Mouse (Mus musculus): ENCODE measurements around the gene Sstr3. TPM values are rescaled to one million over a fixed set of nuclear protein-coding genes. Genes with fewer than 3 reads are reported as not detected.
A peak's percentile ranks its signal among the peaks of the same experiment; 100 is the strongest.

Sstr3 gene
- polyA plus RNA-seq (2016; fragmentation: Nextera tagmentation; extraction: Ambion mirVana), result 0.04 and 0.22 TPM in 2 replicates

GRCm38 (mm10) chr15:78544561-78545001 is at the start of gene Sstr3:
Gene Sstr3 (minus strand): TSS chr15:78544685.
- WGBS, result 19% methylated on average over 14 of the region's 14 CpGs
- H3K27ac ChIP-seq, result peak within 1 kb of the TSS; percentile 64

GRCm38 (mm10) chr15:78593896-78594425 is 49.5 kb upstream of the Sstr3 start:
- no peaks in the 10 kb centered on the region for H3K9me3 ChIP-seq
- no peak overlapping the region for H3K27ac ChIP-seq
- H3K4me1 ChIP-seq (replicated peaks), result peaks cover 33% of the 10 kb centered on the region
- H3K36me3 ChIP-seq, result no peaks in the 10 kb centered on the region
- WGBS, result 84% methylated on average over 7 of the region's 7 CpGs
- DNase-seq (ENCODE audit: low spot score), result no peak
- H3K4me3 ChIP-seq, result no peak overlapping the region
- no peaks in the 10 kb centered on the region for H3K27me3 ChIP-seq (ENCODE audit: insufficient read depth, poor library complexity, severe bottlenecking)

More at GRCm38 (mm10) chr15:78544561-78545001, at the start of gene Sstr3:
- DNase-seq (ENCODE audit: low spot score), result peak; percentile 11
- H3K27me3 ChIP-seq (ENCODE audit: insufficient read depth, poor library complexity, severe bottlenecking), result peaks cover 45% of the 10 kb centered on the region
- H3K36me3 ChIP-seq, result no peaks in the 10 kb centered on the region
- no peaks in the 10 kb centered on the region for H3K9me3 ChIP-seq
- H3K4me1 ChIP-seq (replicated peaks), result peaks cover 35% of the 10 kb centered on the region
- peak within 1 kb of the TSS; percentile 27; the same call in 1 of the 2 replicates for H3K4me3 ChIP-seq

- Histone ChIP-seq H3K9me3 (no peaks in the 10 kb centered on the region), H3K27ac (no peak overlapping the region), H3K36me3 (no peaks in the 10 kb centered on the region), H3K4me3 (no peak overlapping the region), H3K27me3 (ENCODE audit: insufficient read depth, poor library complexity, severe bottlenecking) (no peaks in the 10 kb centered on the region), H3K4me1 (replicated peaks) (peaks cover 30% of the 10 kb centered on the region)
- DNase-seq (ENCODE audit: low spot score), result no peak
- 81% methylated on average over 14 of the region's 14 CpGs for WGBS
These were observed 48.0 kb upstream of the Sstr3 start for GRCm38 (mm10) chr15:78592452-78592968.

- H3K27ac ChIP-seq, result no peak overlapping the region
- no peaks in the 10 kb centered on the region for H3K9me3 ChIP-seq
- WGBS, result 64% methylated on average over 15 of the region's 15 CpGs
- no peak overlapping the region for H3K4me3 ChIP-seq
- DNase-seq (ENCODE audit: low spot score), result no peak
- no peaks in the 10 kb centered on the region for H3K27me3 ChIP-seq (ENCODE audit: insufficient read depth, poor library complexity, severe bottlenecking)
- H3K36me3 ChIP-seq, result no peaks in the 10 kb centered on the region
- H3K4me1 ChIP-seq (replicated peaks), result peaks cover 24% of the 10 kb centered on the region
These were observed 47.4 kb upstream of the Sstr3 start for GRCm38 (mm10) chr15:78591680-78592451.

GRCm38 (mm10) chr15:78590785-78591184 is 46.3 kb upstream of the Sstr3 start:
- Histone ChIP-seq H3K9me3 (no peaks in the 10 kb centered on the region), H3K36me3 (no peaks in the 10 kb centered on the region), H3K27me3 (ENCODE audit: insufficient read depth, poor library complexity, severe bottlenecking) (no peaks in the 10 kb centered on the region), H3K4me1 (replicated peaks) (peaks cover 22% of the 10 kb centered on the region), H3K27ac (no peak overlapping the region), H3K4me3 (no peak overlapping the region)
- DNase-seq (ENCODE audit: low spot score), result no peak
- 82% methylated on average over 6 of the region's 6 CpGs for WGBS

- Histone ChIP-seq H3K36me3 (no peaks in the 10 kb centered on the region), H3K9me3 (peaks cover 3% of the 10 kb centered on the region), H3K27ac (0 out of 2 replicates have a peak overlapping the region, but pooled peaks have one; percentile 29), H3K4me3 (no peak overlapping the region), H3K27me3 (ENCODE audit: insufficient read depth, poor library complexity, severe bottlenecking) (no peaks in the 10 kb centered on the region), H3K4me1 (replicated peaks) (peaks cover 22% of the 10 kb centered on the region)
- 80% methylated on average over 6 of the region's 6 CpGs for WGBS
- no peak for DNase-seq (ENCODE audit: low spot score)
These were observed 45.5 kb upstream of the Sstr3 start for GRCm38 (mm10) chr15:78589936-78590335.

- Histone ChIP-seq H3K27me3 (ENCODE audit: insufficient read depth, poor library complexity, severe bottlenecking) (no peaks in the 10 kb centered on the region), H3K36me3 (no peaks in the 10 kb centered on the region), H3K27ac (no peak overlapping the region), H3K9me3 (peaks cover 7% of the 10 kb centered on the region), H3K4me3 (no peak overlapping the region), H3K4me1 (replicated peaks) (peaks cover 22% of the 10 kb centered on the region)
- no peak for DNase-seq (ENCODE audit: low spot score)
- WGBS, result 88% methylated on average over 4 of the region's 4 CpGs
These were observed 44.4 kb upstream of the Sstr3 start for GRCm38 (mm10) chr15:78588900-78589299.

GRCm38 (mm10) chr15:78588049-78588448 is 43.6 kb upstream of the Sstr3 start:
- H3K9me3 ChIP-seq, result peaks cover 7% of the 10 kb centered on the region
- WGBS, result 87% methylated on average over 4 of the region's 4 CpGs
- no peak overlapping the region for H3K27ac ChIP-seq
- H3K4me1 ChIP-seq (replicated peaks), result peaks cover 22% of the 10 kb centered on the region
- H3K36me3 ChIP-seq, result no peaks in the 10 kb centered on the region
- DNase-seq (ENCODE audit: low spot score), result no peak
- no peak overlapping the region for H3K4me3 ChIP-seq
- peaks cover 4% of the 10 kb centered on the region; the same call in 1 of the 2 replicates for H3K27me3 ChIP-seq (ENCODE audit: insufficient read depth, poor library complexity, severe bottlenecking)

- H3K4me3 ChIP-seq, result no peak overlapping the region
- peaks cover 14% of the 10 kb centered on the region for H3K4me1 ChIP-seq (replicated peaks)
- H3K27me3 ChIP-seq (ENCODE audit: insufficient read depth, poor library complexity, severe bottlenecking), result peaks cover 6% of the 10 kb centered on the region; the same call in 1 of the 2 replicates
- WGBS, result 50% methylated on average over 18 of the region's 18 CpGs
- no peaks in the 10 kb centered on the region for H3K36me3 ChIP-seq
- peak; percentile 82 for DNase-seq (ENCODE audit: low spot score)
- peak overlapping the region; percentile 35; the same call in 1 of the 2 replicates for H3K27ac ChIP-seq
- peaks cover 7% of the 10 kb centered on the region for H3K9me3 ChIP-seq
These were observed 42.8 kb upstream of the Sstr3 start for GRCm38 (mm10) chr15:78587050-78587994.

GRCm38 (mm10) chr15:78585404-78585803 is 40.9 kb upstream of the Sstr3 start:
- Histone ChIP-seq H3K9me3 (peaks cover 7% of the 10 kb centered on the region), H3K27me3 (ENCODE audit: insufficient read depth, poor library complexity, severe bottlenecking) (peaks cover 6% of the 10 kb centered on the region; the same call in 1 of the 2 replicates)
- WGBS, result 89% methylated on average over 7 of the region's 7 CpGs

GRCm38 (mm10) chr15:78583352-78583751 is 38.9 kb upstream of the Sstr3 start:
- Histone ChIP-seq H3K36me3 (no peaks in the 10 kb centered on the region), H3K27ac (no peak overlapping the region), H3K4me3 (no peak overlapping the region), H3K27me3 (ENCODE audit: insufficient read depth, poor library complexity, severe bottlenecking) (peaks cover 6% of the 10 kb centered on the region; the same call in 1 of the 2 replicates), H3K4me1 (replicated peaks) (peaks cover 28% of the 10 kb centered on the region), H3K9me3 (peaks cover 7% of the 10 kb centered on the region)
- 20% methylated on average over 11 of the region's 11 CpGs for WGBS
- DNase-seq (ENCODE audit: low spot score), result no peak

More at GRCm38 (mm10) chr15:78585404-78585803, 40.9 kb upstream of the Sstr3 start:
- no peak for DNase-seq (ENCODE audit: low spot score)
- Histone ChIP-seq H3K4me3 (no peak overlapping the region), H3K27ac (no peak overlapping the region), H3K4me1 (replicated peaks) (peaks cover 15% of the 10 kb centered on the region), H3K36me3 (no peaks in the 10 kb centered on the region)

GRCm38 (mm10) chr15:78576284-78576810 is 31.9 kb upstream of the Sstr3 start:
- Histone ChIP-seq H3K27ac (no peak overlapping the region), H3K4me1 (replicated peaks) (peaks cover 26% of the 10 kb centered on the region), H3K27me3 (ENCODE audit: insufficient read depth, poor library complexity, severe bottlenecking) (no peaks in the 10 kb centered on the region; the same call in 1 of the 2 replicates), H3K4me3 (no peak overlapping the region), H3K9me3 (no peaks in the 10 kb centered on the region; the same call in 1 of the 2 replicates), H3K36me3 (no peaks in the 10 kb centered on the region)
- WGBS, result 61% methylated on average over 4 of the region's 4 CpGs
- no peak for DNase-seq (ENCODE audit: low spot score)
